Mouse (Mus musculus) kidney, postnatal 14 days (tissue): ENCODE data around the gene Gm34302.
"Not testable (repeated sequence)": the region's sequence is repeated elsewhere in the genome, so short reads cannot be mapped to it uniquely, and the experiment has no call there.

ENCODE experiments used
- DNase-seq: peaks from one replicate; pipeline ENCODE4 v3.0.0; 2022; ENCODE audit warnings: mixed read lengths

Gene Gm34302

DNA sequence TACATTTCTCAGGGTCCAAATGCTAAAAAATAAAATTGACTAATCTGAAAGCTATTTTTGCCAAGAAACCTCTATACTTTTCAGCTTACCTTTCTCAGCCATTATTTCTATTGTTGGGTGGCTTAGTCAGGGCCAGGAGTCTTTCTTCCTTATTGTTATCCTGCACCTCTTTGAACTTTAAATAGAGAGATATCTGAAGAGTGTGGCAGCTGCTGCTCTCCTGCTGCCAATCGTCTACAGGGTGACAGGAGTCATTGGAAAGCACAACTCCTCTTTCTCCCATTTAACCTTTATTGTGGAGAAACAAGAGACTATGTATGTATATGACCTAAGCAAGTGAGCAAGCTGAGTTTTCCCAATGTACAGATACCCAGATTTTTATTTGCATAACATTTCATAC, at the start of gene Gm34302:
Gm34302 (minus strand) TSS at position 154 of the 400 bp plus-strand sequence.
- DNase-seq = no peak

DNA sequence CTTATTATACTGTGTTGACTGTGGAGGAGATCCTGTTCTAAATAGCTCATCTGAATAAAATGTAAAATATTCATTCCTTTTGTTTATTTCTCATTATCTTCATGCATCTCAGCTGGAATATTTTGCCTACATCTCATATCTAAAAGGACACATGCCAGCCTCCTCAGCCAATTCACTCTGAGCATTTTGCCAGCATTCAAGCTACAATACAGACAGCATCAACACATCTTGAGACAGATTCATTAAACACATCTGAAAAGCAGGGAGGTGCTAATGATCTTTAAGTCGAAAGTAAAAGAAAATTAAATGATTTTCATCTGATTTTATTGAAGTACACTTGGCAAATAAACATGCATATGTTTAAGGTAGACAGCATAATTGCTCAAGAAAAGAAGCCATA, 48.2 kb upstream of the Gm34302 start:
- no peak for DNase-seq

DNA sequence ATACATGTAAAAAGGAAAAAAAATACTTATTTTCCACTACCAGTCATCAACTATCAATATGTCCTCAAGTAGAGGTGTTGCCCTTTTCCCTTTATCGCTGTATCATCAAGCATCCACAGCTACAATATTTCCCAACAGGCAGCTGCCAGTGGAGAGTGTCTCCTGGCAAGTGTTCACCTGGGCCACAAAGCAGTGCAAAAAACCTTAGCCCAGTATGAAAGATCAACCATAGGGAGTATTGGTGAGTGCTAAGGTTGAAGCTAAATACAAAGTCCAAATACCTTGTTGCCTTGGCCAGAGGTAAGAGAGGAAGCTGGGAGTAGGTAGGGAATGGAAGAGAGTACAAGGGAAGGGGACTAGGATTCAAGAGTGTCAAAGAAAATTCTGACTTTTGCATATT, 34.0 kb upstream of the Gm34302 start:
- DNase-seq = peak; percentile 5

DNA sequence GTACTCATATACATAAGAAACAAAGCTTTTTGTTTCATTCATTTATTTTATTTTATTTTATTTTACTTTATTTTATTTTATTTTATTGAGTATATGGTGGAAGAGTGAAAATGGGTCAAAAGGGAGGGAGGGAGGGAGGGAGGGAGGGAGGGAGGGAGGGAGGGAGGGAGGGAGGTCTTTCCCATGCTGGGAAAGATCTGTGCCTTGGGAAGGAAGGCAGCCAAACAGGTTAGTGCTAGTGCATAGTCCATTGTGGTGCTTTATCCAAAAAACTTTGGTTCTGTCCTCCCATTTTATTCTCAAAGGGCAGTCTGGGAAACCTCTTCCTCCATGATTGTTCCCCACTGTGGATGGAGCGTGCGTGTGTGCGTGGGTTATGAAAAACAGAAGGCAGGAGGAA, 32.6 kb upstream of the Gm34302 start:
- not testable (repeated sequence) for DNase-seq

GRCm38 (mm10) chr3:63511316-63511715, 27.6 kb upstream of the Gm34302 start:
- DNase-seq = no peak

GRCm38 (mm10) chr3:63509484-63509883, 25.8 kb upstream of the Gm34302 start:
- no peak for DNase-seq

GRCm38 (mm10) chr3:63508924-63509323, 25.2 kb upstream of the Gm34302 start:
- no peak for DNase-seq

- no peak for DNase-seq
Measured at GRCm38 (mm10) chr3:63504433-63504832, 20.8 kb upstream of the Gm34302 start.

DNA sequence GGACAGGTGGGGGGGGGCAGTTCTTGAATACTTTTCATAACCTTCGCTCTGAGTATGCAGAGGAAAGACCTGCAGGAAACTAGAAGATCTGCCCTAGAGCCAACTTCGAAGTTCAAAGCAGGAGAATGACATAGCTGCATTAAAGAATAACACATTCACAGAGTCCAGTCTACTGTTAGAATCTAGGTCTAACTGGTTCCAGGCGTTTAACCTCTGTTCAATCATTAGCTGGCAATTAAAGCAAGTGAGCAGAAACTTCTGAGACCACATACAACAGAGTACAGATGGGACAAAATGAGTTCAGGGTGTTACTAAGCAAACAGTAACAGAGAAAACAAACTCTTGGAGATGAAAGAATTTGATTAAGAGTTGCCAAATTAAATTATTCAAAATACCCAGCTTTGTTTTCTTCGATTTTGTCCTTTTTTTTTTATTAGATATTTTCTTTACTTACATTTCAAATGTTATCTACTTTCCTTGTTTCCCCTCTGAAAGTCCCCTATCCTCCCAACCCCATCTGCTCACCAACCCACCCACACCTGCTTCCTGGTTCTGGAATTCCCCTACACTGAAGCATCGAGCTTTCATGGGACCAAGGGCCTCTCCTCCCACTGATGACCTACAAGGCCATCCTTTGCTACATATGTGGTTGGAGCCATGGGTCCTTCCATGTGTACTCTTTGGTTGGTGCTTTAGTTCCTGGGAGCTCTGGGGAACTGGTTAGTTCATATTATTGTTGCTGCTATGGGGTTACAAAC, 11.1 kb upstream of the Gm34302 start:
- DNase-seq = peak; percentile 69

- DNase-seq = no peak
Measured at GRCm38 (mm10) chr3:63493563-63493962, 9.9 kb upstream of the Gm34302 start.

GRCm38 (mm10) chr3:63440426-63441125, 43.1 kb downstream of the Gm34302 start:
- DNase-seq = no peak

GRCm38 (mm10) chr3:63439738-63440137, 43.9 kb downstream of the Gm34302 start:
- DNase-seq = no peak

GRCm38 (mm10) chr3:63438898-63439297, 44.8 kb downstream of the Gm34302 start:
- DNase-seq = no peak
